Mouse (Mus musculus) forebrain, embryonic 16.5 days (tissue): ENCODE measurements around the gene Figla. TPM values are rescaled to one million over a fixed set of nuclear protein-coding genes. Genes with fewer than 3 reads are reported as not detected.

Source experiments
- ATAC-seq: fragments of 200-750 bp; cut with Nextera tagmentation; 2 replicates; pipeline ENCODE4 v1.8.0; 2017; ENCODE audit warnings: mild to moderate bottlenecking, moderate library complexity
- H3K27ac ChIP-seq: fragments of 300-500 bp; sonication (generic); 2 replicates; pipeline ENCODE4 v1.5.1; 2014; ENCODE audit warnings: low read length, control low read depth
- H3K27me3 ChIP-seq: fragments of 300-500 bp; sonication (generic); replicated peaks from 2 replicates; pipeline ENCODE4 v1.6.1; 2014; ENCODE audit warnings: low read length; ENCODE audit not compliant: control insufficient read depth, insufficient read depth
- H3K36me3 ChIP-seq: fragments of 300-500 bp; sonication (generic); 2 replicates; pipeline ENCODE4 v1.6.1; 2014; ENCODE audit not compliant: control insufficient read depth, insufficient read depth
- H3K4me1 ChIP-seq: fragments of 300-500 bp; sonication (generic); replicated peaks from 2 replicates; pipeline ENCODE4 v1.6.1; 2014; ENCODE audit warnings: low read length; ENCODE audit not compliant: control insufficient read depth, insufficient read depth
- H3K4me2 ChIP-seq: fragments of 300-500 bp; sonication (generic); 2 replicates; pipeline ENCODE4 v1.6.1; 2014; ENCODE audit warnings: mild to moderate bottlenecking, low read length, control low read depth
- H3K4me3 ChIP-seq: fragments of 300-500 bp; sonication (generic); replicated peaks from 2 replicates; pipeline ENCODE4 v1.5.1; 2014; ENCODE audit warnings: mild to moderate bottlenecking, low read length, control low read depth
- H3K9ac ChIP-seq: fragments of 300-500 bp; sonication (generic); replicated peaks from 2 replicates; pipeline ENCODE4 v1.6.1; 2014; ENCODE audit warnings: low read depth, low read length, control low read depth
- H3K9me3 ChIP-seq: fragments of 300-500 bp; sonication (generic); 2 replicates; pipeline ENCODE4 v1.6.1; 2016; ENCODE audit warnings: low read length; ENCODE audit not compliant: control insufficient read depth
- WGBS: fragments of 180-500 bp; shearing (Covaris S2); extraction: QIAGEN DNeasy Blood & Tissue Kit; methylation state at CpG from one replicate; pipeline ENCODE4 v1.1.7; 2014; 5-methylcytosine and 5-hydroxymethylcytosine counted together
- polyA plus RNA-seq: library from polyadenylated mRNA; unstranded; fragments of >200 nt; fragmentation: Nextera tagmentation; extraction: Ambion mirVana; gene quantifications from 2 replicates; pipeline ENCODE4 v1.2.1, GENCODE M21; 2015

Figla gene
- polyA plus RNA-seq, 1 experiment from 2014 or later: not detected

- no peak overlapping the region for H3K27ac ChIP-seq
- ATAC-seq: no peak
- H3K27me3 ChIP-seq: no peaks in the 10 kb centered on the region
- H3K4me2 ChIP-seq: no peak overlapping the region
- no peak overlapping the region for H3K4me3 ChIP-seq
- no peaks in the 10 kb centered on the region for H3K36me3 ChIP-seq
- no peak overlapping the region for H3K9ac ChIP-seq
- peaks cover 33% of the 10 kb centered on the region for H3K4me1 ChIP-seq
- H3K9me3 ChIP-seq: no peaks in the 10 kb centered on the region
- 70% methylated on average over 5 of the region's 5 CpGs for WGBS
Observed at GRCm38 (mm10) chr6:86048509-86048908, 32.5 kb downstream of the Figla start.

- Histone ChIP-seq H3K9ac (no peak overlapping the region), H3K4me3 (no peak overlapping the region), H3K27ac (peak overlapping the region; percentile 91), H3K9me3 (no peaks in the 10 kb centered on the region), H3K4me2 (no peak overlapping the region), H3K27me3 (no peaks in the 10 kb centered on the region), H3K36me3 (no peaks in the 10 kb centered on the region), H3K4me1 (peaks cover 41% of the 10 kb centered on the region)
- ATAC-seq: no peak
- WGBS: 45% methylated on average over 6 of the region's 6 CpGs
Observed at GRCm38 (mm10) chr6:86050586-86051268, 34.8 kb downstream of the Figla start.

GRCm38 (mm10) chr6:86052032-86052459 lies 36.1 kb downstream of the Figla start:
- peak; percentile 92 for ATAC-seq
- H3K4me2 ChIP-seq: peak overlapping the region; percentile 47
- H3K9ac ChIP-seq: peak overlapping the region; percentile 47
- H3K4me1 ChIP-seq: peaks cover 41% of the 10 kb centered on the region
- no peaks in the 10 kb centered on the region for H3K36me3 ChIP-seq
- 0 out of 2 replicates have a peak overlapping the region, but pooled peaks have one; percentile 10 for H3K4me3 ChIP-seq
- 4% methylated on average over 7 of the region's 7 CpGs for WGBS
- H3K27ac ChIP-seq: peak overlapping the region; percentile 91
- no peaks in the 10 kb centered on the region for H3K9me3 ChIP-seq
- H3K27me3 ChIP-seq: no peaks in the 10 kb centered on the region

GRCm38 (mm10) chr6:86052556-86052955 lies 36.6 kb downstream of the Figla start:
- H3K36me3 ChIP-seq: no peaks in the 10 kb centered on the region
- 0 out of 2 replicates have a peak overlapping the region, but pooled peaks have one; percentile 10 for H3K4me3 ChIP-seq
- H3K27me3 ChIP-seq: no peaks in the 10 kb centered on the region
- peak overlapping the region; percentile 47 for H3K4me2 ChIP-seq
- no peaks in the 10 kb centered on the region for H3K9me3 ChIP-seq
- peak overlapping the region; percentile 91 for H3K27ac ChIP-seq
- H3K4me1 ChIP-seq: peaks cover 45% of the 10 kb centered on the region
- peak overlapping the region; percentile 47 for H3K9ac ChIP-seq
- ATAC-seq: no peak
- WGBS: 15% methylated on average over 4 of the region's 4 CpGs

DNA sequence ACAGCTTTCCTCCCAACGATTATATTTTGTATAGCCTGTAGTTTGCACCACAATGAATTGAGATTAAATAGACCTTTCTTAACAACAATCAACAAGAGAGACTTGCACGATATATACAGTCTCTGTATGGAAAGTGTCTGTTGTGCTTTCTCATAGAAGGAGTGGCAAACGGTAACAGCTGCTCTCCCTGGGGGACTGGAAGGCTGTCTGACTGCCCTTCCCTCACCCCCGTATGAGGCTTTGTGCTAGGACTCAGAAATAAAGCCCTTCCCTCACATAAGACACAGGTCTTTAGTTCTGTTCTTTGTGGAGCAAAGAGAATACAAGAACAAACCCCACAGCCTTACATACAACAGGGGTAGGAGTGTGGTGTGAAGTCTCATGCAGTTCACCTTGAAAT lies 37.1 kb downstream of the Figla start:
- Histone ChIP-seq H3K9ac (no peak overlapping the region), H3K27ac (peak overlapping the region; percentile 91), H3K9me3 (no peaks in the 10 kb centered on the region), H3K4me2 (peak overlapping the region; percentile 47; the same call in 1 of the 2 replicates), H3K4me1 (peaks cover 50% of the 10 kb centered on the region), H3K27me3 (no peaks in the 10 kb centered on the region), H3K4me3 (no peak overlapping the region), H3K36me3 (no peaks in the 10 kb centered on the region)
- ATAC-seq: no peak
- 5% methylated on average over 4 of the region's 4 CpGs for WGBS

GRCm38 (mm10) chr6:86053594-86053993 lies 37.6 kb downstream of the Figla start:
- ATAC-seq: peak; percentile 25; the same call in 1 of the 2 replicates

GRCm38 (mm10) chr6:86058475-86058874 lies 42.5 kb downstream of the Figla start:
- Histone ChIP-seq H3K27me3 (no peaks in the 10 kb centered on the region), H3K27ac (peak overlapping the region; percentile 95), H3K9ac (no peak overlapping the region), H3K4me1 (peaks cover 68% of the 10 kb centered on the region), H3K4me2 (no peak overlapping the region), H3K4me3 (no peak overlapping the region), H3K9me3 (no peaks in the 10 kb centered on the region), H3K36me3 (no peaks in the 10 kb centered on the region)
- ATAC-seq: no peak
- 0% methylated on average over 1 of the region's 1 CpGs for WGBS

More at GRCm38 (mm10) chr6:86053594-86053993, 37.6 kb downstream of the Figla start:
- Histone ChIP-seq H3K27me3 (no peaks in the 10 kb centered on the region), H3K27ac (peak overlapping the region; percentile 91), H3K9ac (no peak overlapping the region), H3K4me3 (no peak overlapping the region), H3K9me3 (no peaks in the 10 kb centered on the region), H3K4me1 (peaks cover 55% of the 10 kb centered on the region), H3K36me3 (no peaks in the 10 kb centered on the region), H3K4me2 (no peak overlapping the region)
- WGBS: 62% methylated on average over 5 of the region's 5 CpGs

DNA sequence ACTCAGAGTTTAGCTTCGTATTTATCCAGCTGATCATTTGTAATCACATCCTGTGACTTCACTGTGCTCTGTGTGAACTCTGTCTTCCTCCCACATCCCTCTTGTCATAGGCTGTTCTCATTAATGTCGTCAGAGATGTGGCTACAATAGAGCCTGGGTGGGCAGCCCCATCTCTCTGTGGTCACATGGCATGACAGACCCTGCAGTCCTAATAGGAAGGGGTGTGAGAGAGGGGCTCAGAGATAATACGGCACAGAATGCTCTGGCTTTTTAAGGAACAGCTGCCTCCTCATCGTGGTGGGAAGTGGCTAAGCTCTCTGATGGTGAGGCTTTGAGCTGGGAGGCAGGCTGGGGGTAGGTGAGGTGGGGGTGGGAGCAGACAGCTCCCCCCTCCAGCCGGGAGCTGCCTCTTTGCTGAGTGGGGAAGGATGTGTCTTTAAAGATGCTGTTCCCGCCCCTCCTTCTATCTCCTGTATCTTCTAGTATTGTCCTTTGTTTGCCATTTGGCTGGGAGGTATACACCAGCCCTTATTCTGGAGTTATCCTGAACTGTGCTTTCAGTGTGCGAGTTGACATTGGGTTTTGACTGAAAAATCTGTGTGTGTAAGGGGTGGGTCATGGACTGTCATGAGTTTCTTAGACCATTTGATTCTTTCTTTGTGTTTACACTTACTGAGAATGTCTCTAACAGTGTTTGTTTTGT lies 43.3 kb downstream of the Figla start:
- Histone ChIP-seq H3K4me1 (peaks cover 68% of the 10 kb centered on the region), H3K4me3 (0 out of 2 replicates have a peak overlapping the region, but pooled peaks have one; percentile 8), H3K36me3 (no peaks in the 10 kb centered on the region), H3K4me2 (peak overlapping the region; percentile 36), H3K9me3 (no peaks in the 10 kb centered on the region), H3K27me3 (no peaks in the 10 kb centered on the region), H3K9ac (peak overlapping the region; percentile 52), H3K27ac (peak overlapping the region; percentile 95)
- WGBS: 19% methylated on average over 7 of the region's 7 CpGs
- peak; percentile 63 for ATAC-seq

- Histone ChIP-seq H3K4me2 (no peak overlapping the region), H3K9me3 (no peaks in the 10 kb centered on the region), H3K27me3 (no peaks in the 10 kb centered on the region), H3K4me1 (peaks cover 76% of the 10 kb centered on the region), H3K9ac (no peak overlapping the region), H3K27ac (peak overlapping the region; percentile 95; the same call in 1 of the 2 replicates), H3K4me3 (no peak overlapping the region), H3K36me3 (no peaks in the 10 kb centered on the region)
- no peak for ATAC-seq
- 89% methylated on average over 3 of the region's 3 CpGs for WGBS
Observed at GRCm38 (mm10) chr6:86060170-86060569, 44.2 kb downstream of the Figla start.
